Mouse (Mus musculus) small intestine, adult 2 months (tissue): ENCODE measurements at regions not wholly inside any gene's neighbourhood (a gene's known extent, or its start where the extent isn't known, plus 50 kb on each side); places are given as distances from the start of the nearest gene placed in this dataset.

ENCODE experiments used
- CTCF ChIP-seq: fragments of 200-500 bp; IDR thresholded peaks from 2 replicates; pipeline ENCODE4 v1.5.1; 2012; ENCODE audit warnings: low read depth, mild to moderate bottlenecking, control low read depth, inconsistent platforms, low read length, moderate library complexity, mixed read lengths; ENCODE audit not compliant: insufficient replicate concordance, insufficient read length; ENCODE audit errors: extremely low read depth
- POLR2A ChIP-seq: fragments of 200-500 bp; IDR thresholded peaks from 2 replicates; pipeline ENCODE4 v1.6.1; 2012; ENCODE audit warnings: low read depth, mild to moderate bottlenecking, control low read depth, inconsistent platforms, low read length, moderate library complexity

DNA sequence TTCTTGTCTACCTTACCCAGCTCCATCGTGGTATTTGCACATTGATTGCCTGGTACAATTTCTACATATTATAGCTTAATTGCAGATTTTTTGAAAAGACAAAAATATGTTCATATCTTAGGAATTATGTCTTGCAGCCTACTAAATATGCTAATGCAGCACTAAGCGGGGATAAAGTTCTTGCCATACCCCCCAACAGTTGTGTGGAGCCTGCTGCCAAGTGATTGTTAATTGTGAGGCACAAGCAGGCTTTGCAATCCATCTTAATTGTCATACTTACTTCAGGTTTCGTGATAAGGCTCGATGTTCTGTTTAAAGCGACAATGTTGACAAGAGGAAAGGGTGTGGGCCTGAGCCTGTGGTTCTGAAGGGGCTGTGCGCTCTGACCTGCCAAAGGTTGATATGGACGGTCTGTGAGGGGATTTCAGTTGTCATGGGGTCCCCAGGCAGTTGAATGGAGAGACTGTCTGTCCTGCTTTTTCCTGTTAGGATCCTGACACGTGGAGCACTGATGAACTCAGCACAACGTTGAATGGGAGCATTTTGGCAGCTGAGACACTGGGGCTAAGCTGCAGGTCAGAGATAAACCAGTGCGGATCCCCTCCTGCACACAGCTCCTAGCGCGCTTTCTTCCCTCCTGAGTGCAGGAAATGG lies 54.5 kb upstream of the Zeb2 start:
- TF ChIP-seq CTCF, result no peak
- TF ChIP-seq POLR2A, result no peak
